Mouse (Mus musculus) olfactory bulb, adult 2 months (tissue): ENCODE measurements around the gene Aen.

Experiments used
- CTCF ChIP-seq: fragments of 200-500 bp; IDR thresholded peaks from 2 replicates; pipeline ENCODE4 v1.5.1; 2012; ENCODE audit warnings: low read depth, mild to moderate bottlenecking, low read length, moderate library complexity; ENCODE audit not compliant: insufficient read depth
- POLR2A ChIP-seq: fragments of 200-500 bp; IDR thresholded peaks from 2 replicates; pipeline ENCODE4 v1.6.1; 2012; ENCODE audit warnings: mild to moderate bottlenecking, low read depth, low read length, moderate library complexity; ENCODE audit not compliant: insufficient read depth

DNA sequence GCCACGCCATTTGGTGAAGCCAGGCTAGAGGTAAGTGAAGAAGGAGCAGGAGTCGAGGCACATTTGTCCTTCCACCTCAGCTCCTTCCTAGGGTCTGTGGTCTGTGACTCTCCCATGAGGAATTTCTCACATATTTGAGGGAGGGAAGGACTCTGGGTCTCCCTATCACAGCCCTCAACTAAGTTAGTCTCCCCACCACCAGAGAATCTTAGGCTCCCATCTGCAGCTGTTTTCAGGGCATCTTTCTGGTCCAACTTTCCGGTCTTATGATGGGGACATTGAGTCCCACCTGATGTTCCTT lies 18.8 kb downstream of the Aen start:
- TF ChIP-seq CTCF (no peak), POLR2A (no peak)
